Mouse (Mus musculus) limb, embryonic 12.5 days (tissue): ENCODE measurements around the gene Dip2c. TPM values are rescaled to one million over a fixed set of nuclear protein-coding genes. Genes with fewer than 3 reads are reported as not detected.

Experiments used
- ATAC-seq: fragments of 200-750 bp; cut with Nextera tagmentation; 2 replicates; pipeline ENCODE4 v1.8.0; 2017; ENCODE audit warnings: low read depth, moderate TSS enrichment; ENCODE audit not compliant: insufficient number of reproducible peaks, insufficient read depth, low FRiP score, low TSS enrichment
- H3K27ac ChIP-seq: fragments of 300-500 bp; sonication (generic); 2 replicates; pipeline ENCODE4 v1.5.1; 2016; ENCODE audit warnings: mild to moderate bottlenecking, moderate library complexity
- H3K27me3 ChIP-seq: fragments of 300-500 bp; sonication (generic); 2 replicates; pipeline ENCODE4 v1.6.1; 2016; ENCODE audit warnings: mild to moderate bottlenecking, moderate library complexity
- H3K36me3 ChIP-seq: fragments of 300-500 bp; sonication (generic); 2 replicates; pipeline ENCODE4 v1.6.1; 2016; ENCODE audit warnings: mild to moderate bottlenecking, moderate library complexity
- H3K4me1 ChIP-seq: fragments of 300-500 bp; sonication (generic); replicated peaks from 2 replicates; pipeline ENCODE4 v1.6.1; 2016
- H3K4me2 ChIP-seq: fragments of 300-500 bp; sonication (generic); 2 replicates; pipeline ENCODE4 v1.6.1; 2016; ENCODE audit warnings: mild to moderate bottlenecking, moderate library complexity
- H3K4me3 ChIP-seq: fragments of 300-500 bp; sonication (generic); replicated peaks from 2 replicates; pipeline ENCODE4 v1.5.1; 2016; ENCODE audit warnings: mild to moderate bottlenecking
- H3K9ac ChIP-seq: fragments of 300-500 bp; sonication (generic); replicated peaks from 2 replicates; pipeline ENCODE4 v1.6.1; 2016; ENCODE audit warnings: mild to moderate bottlenecking, moderate library complexity
- H3K9me3 ChIP-seq: fragments of 300-500 bp; sonication (generic); 2 replicates; pipeline ENCODE4 v1.6.1; 2016; ENCODE audit warnings: mild to moderate bottlenecking, moderate library complexity
- WGBS: fragments of 180-500 bp; shearing (Covaris S2); methylation state at CpG from one replicate; pipeline ENCODE4 v1.1.7; 2016; 5-methylcytosine and 5-hydroxymethylcytosine counted together
- polyA plus RNA-seq: library from polyadenylated mRNA; unstranded; fragments of >200 nt; fragmentation: Nextera tagmentation; extraction: Ambion mirVana; gene quantifications from 2 replicates; pipeline ENCODE4 v1.2.1, GENCODE M21; 2016

Gene Dip2c
- polyA plus RNA-seq, 1 experiment from 2014 or later = 6.5 TPM

DNA sequence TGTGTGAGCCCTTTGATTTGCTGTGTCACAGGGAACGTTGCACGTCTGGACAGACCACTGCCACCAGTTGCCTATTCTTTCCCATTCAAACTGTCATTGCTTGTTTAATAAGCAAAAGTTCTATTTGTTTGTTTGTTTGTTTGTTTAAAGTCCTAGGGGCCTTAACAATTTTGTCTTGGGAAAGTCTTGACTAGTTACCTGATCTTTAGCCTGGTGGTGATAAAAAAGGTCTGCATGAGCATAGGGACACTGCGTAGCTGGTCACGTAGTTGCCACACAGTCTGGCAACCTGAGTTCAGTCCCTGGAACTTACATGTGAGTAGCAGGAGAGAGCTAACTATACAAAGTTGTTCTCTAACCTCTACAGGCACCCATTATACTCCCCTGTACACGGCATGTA lies 392.9 kb downstream of the Dip2c start:
- Histone ChIP-seq H3K4me1 (no peaks in the 10 kb centered on the region), H3K9ac (no peak overlapping the region), H3K4me2 (no peak overlapping the region), H3K9me3 (no peaks in the 10 kb centered on the region), H3K4me3 (no peak overlapping the region), H3K36me3 (0 out of 2 replicates have a peak, but pooled peaks cover 6% of the 10 kb centered on the region), H3K27ac (no peak overlapping the region), H3K27me3 (no peaks in the 10 kb centered on the region)
- WGBS = 87% methylated on average over 5 of the region's 5 CpGs
- ATAC-seq = no peak

DNA sequence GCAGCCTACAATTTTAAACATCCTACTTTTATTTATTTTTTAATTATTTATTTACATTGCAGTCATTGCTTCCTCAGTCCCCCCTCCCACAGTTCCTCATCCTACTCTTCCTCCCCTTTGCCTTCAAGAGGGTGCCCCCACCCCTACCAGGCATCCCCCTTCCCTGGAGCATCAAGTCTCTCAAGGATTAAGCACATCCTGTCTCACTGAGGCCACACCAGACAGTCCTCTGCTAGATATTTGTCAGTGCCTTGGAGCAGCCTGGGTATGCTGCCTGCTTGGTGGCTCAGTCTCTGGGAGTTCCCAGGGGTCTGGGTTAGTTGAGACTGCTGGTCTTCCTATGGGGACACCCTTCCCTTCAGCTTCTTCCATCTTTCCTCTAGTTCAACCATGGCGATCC lies 397.8 kb downstream of the Dip2c start:
- Histone ChIP-seq H3K27me3 (no peaks in the 10 kb centered on the region), H3K36me3 (no peaks in the 10 kb centered on the region), H3K27ac (no peak overlapping the region), H3K4me1 (no peaks in the 10 kb centered on the region), H3K9me3 (peaks cover 14% of the 10 kb centered on the region), H3K4me2 (no peak overlapping the region), H3K4me3 (no peak overlapping the region), H3K9ac (no peak overlapping the region)
- WGBS = 95% methylated on average over 1 of the region's 1 CpGs
- no peak for ATAC-seq

DNA sequence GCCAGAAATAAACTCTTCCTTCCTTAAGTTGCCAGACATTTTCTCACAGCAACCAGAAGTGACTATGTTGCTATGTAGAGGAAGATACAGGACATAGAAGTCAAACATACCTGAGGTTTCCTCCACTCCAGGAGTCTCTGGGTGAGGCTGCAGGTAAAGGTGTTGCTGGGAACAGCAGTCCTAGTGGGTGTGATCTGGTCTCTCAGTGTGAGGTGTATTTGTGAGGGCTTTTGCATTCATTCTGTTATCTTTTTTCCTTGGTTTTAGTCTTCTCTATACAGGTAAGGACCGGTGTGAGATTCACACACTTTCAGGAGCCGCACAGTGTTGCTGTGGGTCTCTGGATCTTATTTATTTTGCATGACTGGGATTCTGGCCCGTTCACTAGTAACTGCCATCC lies 405.2 kb downstream of the Dip2c start:
- H3K4me1 ChIP-seq = no peaks in the 10 kb centered on the region
- H3K4me3 ChIP-seq = no peak overlapping the region
- ATAC-seq = no peak
- H3K27me3 ChIP-seq = no peaks in the 10 kb centered on the region
- H3K9me3 ChIP-seq = 0 out of 2 replicates have a peak, but pooled peaks cover 4% of the 10 kb centered on the region
- no peak overlapping the region for H3K27ac ChIP-seq
- H3K4me2 ChIP-seq = no peak overlapping the region
- H3K36me3 ChIP-seq = peaks cover 49% of the 10 kb centered on the region
- no peak overlapping the region for H3K9ac ChIP-seq
- WGBS = 92% methylated on average over 3 of the region's 3 CpGs

DNA sequence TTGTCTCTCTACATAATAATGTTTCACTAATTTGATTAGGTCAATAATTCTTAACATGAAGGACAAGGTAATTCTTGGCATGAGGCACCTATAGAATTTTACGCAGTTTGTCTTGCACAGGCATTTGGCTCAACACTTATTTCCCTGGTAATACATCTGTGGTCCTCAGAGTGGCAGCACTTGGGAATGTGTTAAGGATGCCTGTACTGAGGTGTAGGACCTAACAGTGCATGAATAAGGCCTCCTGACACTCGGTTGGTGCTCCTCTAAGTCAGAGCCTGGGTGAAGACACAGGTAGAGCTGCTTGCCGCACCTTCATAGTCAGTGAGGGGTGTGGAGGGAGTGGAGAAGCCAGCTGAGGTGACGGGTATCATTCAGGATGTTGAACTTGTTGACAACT lies 407.0 kb downstream of the Dip2c start:
- Histone ChIP-seq H3K36me3 (peaks cover 67% of the 10 kb centered on the region), H3K4me1 (no peaks in the 10 kb centered on the region)
- 93% methylated on average over 4 of the region's 4 CpGs for WGBS

DNA sequence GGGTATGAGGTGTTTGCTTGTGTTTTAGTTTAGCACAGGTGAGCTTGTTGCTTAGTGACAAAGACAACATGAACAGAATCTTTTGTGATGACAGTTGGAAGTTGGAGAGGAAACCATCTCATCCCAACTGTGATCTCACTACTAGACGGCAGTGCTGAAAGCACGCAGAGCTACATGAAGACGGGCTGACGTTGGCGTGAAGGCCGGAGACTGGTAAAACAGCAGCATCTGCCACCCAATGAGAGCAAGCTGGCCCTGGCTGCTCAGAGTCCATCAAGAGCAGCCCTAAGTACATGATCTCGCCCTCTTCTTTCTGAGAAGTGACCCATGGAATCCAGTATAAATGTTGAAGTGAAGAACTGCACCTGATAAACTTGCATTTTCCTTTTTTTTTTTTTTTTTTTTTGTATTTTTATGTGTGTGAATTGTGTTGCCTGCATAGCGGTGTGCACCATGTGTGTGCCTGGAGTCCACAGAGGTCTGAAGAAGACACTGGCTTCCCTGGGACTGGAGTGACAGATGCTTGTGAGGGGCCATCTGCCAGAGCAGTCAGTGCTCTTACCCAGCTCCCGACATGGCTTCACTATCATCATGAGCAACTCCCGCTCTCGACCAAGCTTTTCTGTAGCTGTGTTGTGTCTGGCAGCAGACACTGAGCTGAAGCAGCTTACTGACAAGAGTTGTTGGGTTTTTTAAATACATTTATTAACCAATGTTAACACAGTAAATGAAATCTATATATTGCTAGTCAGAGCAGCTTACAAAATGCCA lies 408.0 kb downstream of the Dip2c start:
- peaks cover 77% of the 10 kb centered on the region for H3K36me3 ChIP-seq

More for the DNA sequence above, 407.0 kb downstream of the Dip2c start:
- no peak overlapping the region for H3K4me2 ChIP-seq
- no peak overlapping the region for H3K9ac ChIP-seq
- no peaks in the 10 kb centered on the region for H3K27me3 ChIP-seq
- no peaks in the 10 kb centered on the region for H3K9me3 ChIP-seq
- no peak for ATAC-seq
- H3K27ac ChIP-seq = no peak overlapping the region
- H3K4me3 ChIP-seq = no peak overlapping the region

DNA sequence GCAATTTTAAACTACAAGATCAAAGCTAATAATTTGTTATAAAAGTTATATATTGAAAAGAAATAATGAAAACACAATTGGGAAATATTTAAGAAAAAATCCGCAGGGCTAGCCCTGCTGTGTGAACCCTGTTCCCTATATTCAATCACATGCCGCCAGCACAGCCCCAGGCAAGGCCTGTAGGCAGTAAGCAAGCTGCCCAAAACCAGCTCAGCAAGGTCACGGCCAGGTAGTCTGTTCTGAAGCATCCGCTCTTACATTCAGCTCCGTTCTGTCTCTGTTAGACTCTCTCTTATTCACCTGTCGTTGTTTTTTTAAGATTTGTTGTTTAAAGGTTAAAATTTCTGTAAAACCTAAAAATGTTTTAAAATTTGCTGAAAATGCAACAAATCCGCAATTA lies 409.9 kb downstream of the Dip2c start:
- 94% methylated on average over 7 of the region's 7 CpGs for WGBS
- H3K9ac ChIP-seq = no peak overlapping the region
- H3K9me3 ChIP-seq = no peaks in the 10 kb centered on the region
- H3K4me2 ChIP-seq = no peak overlapping the region
- no peak for ATAC-seq
- no peaks in the 10 kb centered on the region for H3K27me3 ChIP-seq
- peaks cover 95% of the 10 kb centered on the region for H3K36me3 ChIP-seq
- no peaks in the 10 kb centered on the region for H3K4me1 ChIP-seq
- no peak overlapping the region for H3K4me3 ChIP-seq
- H3K27ac ChIP-seq = no peak overlapping the region

More for the DNA sequence above, 408.0 kb downstream of the Dip2c start:
- Histone ChIP-seq H3K9ac (no peak overlapping the region), H3K4me1 (no peaks in the 10 kb centered on the region), H3K4me3 (no peak overlapping the region), H3K27me3 (no peaks in the 10 kb centered on the region), H3K4me2 (no peak overlapping the region), H3K9me3 (no peaks in the 10 kb centered on the region), H3K27ac (no peak overlapping the region)
- WGBS = 94% methylated on average over 11 of the region's 11 CpGs
- ATAC-seq = no peak

DNA sequence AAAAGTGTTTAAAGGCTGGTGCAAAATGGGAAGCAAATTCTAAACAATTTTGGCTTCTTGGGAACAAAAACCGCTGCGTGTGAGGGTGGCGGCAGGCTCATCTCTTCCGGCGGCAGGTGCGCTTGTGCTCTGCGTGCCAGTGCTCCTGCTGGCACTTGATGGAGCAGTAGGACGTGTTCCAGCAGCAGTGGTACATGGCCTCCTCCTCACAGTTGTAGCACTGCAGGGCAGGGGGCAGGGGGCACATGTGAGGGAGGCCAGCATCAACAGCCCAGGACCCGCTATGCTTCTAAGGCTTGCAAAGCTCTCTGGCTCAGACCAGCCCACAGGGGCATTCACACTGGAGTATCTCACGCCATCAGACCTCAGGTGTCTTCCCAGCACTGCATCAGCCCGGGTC lies 410.4 kb downstream of the Dip2c start:
- no peaks in the 10 kb centered on the region for H3K27me3 ChIP-seq
- H3K4me3 ChIP-seq = no peak overlapping the region
- H3K9ac ChIP-seq = no peak overlapping the region
- no peaks in the 10 kb centered on the region for H3K9me3 ChIP-seq
- ATAC-seq = no peak
- no peak overlapping the region for H3K4me2 ChIP-seq
- peaks cover 93% of the 10 kb centered on the region for H3K36me3 ChIP-seq
- no peak overlapping the region; the same call in 1 of the 2 replicates for H3K27ac ChIP-seq
- H3K4me1 ChIP-seq = no peaks in the 10 kb centered on the region
- 91% methylated on average over 11 of the region's 11 CpGs for WGBS

DNA sequence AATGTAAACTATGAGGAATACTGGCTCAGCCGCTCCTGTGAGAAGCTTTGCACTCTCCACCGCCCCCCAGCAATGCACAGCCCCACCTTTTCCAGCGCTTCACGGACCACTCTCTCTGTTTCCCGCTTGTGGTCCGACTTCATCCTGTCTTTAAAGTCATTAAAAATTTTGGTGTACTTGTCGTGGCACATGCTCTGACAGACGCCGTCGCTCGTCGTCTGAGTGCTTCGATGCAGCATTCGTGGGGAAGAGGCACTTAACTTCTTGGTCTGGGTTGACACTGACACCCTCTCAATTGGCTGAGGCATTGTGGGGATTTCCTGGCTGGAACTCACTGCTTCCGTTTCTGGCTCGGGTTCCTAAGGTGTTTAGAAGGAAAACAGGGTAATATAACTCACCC lies 413.0 kb downstream of the Dip2c start:
- no peak overlapping the region for H3K27ac ChIP-seq
- no peak for ATAC-seq
- H3K9ac ChIP-seq = no peak overlapping the region
- H3K4me1 ChIP-seq = no peaks in the 10 kb centered on the region
- no peak overlapping the region for H3K4me2 ChIP-seq
- H3K9me3 ChIP-seq = no peaks in the 10 kb centered on the region
- H3K27me3 ChIP-seq = no peaks in the 10 kb centered on the region
- WGBS = 91% methylated on average over 16 of the region's 16 CpGs
- H3K4me3 ChIP-seq = no peak overlapping the region
- peaks cover 88% of the 10 kb centered on the region for H3K36me3 ChIP-seq

DNA sequence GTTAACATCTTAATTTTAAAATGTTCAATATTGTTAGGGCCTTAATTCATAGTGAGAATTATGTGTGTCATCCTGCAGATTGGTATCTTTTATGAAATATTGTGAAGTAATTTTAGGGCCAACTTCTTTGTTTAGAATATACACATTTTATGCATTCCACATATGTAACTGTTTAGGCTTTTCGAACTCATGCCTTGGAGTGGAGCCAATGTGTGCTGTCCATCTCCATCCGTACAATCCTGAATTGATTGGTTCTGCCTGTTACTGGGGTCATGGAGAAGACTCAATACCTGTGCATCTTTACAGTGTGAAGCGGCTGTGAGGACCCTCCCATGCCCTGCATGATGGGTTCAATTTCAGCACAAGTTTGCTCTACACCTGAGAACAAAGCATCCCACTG lies 416.5 kb downstream of the Dip2c start:
- H3K4me3 ChIP-seq = no peak overlapping the region
- H3K9me3 ChIP-seq = no peaks in the 10 kb centered on the region
- no peaks in the 10 kb centered on the region for H3K4me1 ChIP-seq
- H3K9ac ChIP-seq = no peak overlapping the region
- no peak overlapping the region for H3K4me2 ChIP-seq
- H3K36me3 ChIP-seq = peaks cover 87% of the 10 kb centered on the region
- H3K27me3 ChIP-seq = no peaks in the 10 kb centered on the region
- H3K27ac ChIP-seq = no peak overlapping the region
- 84% methylated on average over 3 of the region's 3 CpGs for WGBS
- no peak for ATAC-seq

DNA sequence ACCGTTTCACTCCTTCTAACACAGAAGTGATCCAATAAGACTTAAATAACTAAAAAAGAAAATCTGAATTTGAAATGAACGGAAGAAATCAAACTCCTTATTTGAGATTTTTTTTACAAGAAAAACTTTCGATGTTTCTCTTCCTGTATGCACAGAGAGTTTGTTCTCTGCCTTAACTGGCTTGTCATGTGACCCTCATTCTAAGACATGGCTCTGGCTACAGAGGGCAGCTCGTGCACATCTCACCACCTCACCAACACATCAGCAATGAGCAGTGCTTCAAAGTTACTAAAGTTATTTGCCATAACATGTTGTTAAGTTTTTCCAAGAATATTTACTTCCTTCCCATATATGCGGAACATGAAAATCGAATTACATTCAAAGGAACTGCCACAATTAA lies 418.3 kb downstream of the Dip2c start:
- Histone ChIP-seq H3K36me3 (peaks cover 74% of the 10 kb centered on the region), H3K4me1 (no peaks in the 10 kb centered on the region), H3K4me3 (no peak overlapping the region), H3K9me3 (no peaks in the 10 kb centered on the region), H3K27ac (no peak overlapping the region), H3K9ac (no peak overlapping the region), H3K27me3 (no peaks in the 10 kb centered on the region), H3K4me2 (no peak overlapping the region)
- 92% methylated on average over 6 of the region's 6 CpGs for WGBS
- ATAC-seq = no peak

DNA sequence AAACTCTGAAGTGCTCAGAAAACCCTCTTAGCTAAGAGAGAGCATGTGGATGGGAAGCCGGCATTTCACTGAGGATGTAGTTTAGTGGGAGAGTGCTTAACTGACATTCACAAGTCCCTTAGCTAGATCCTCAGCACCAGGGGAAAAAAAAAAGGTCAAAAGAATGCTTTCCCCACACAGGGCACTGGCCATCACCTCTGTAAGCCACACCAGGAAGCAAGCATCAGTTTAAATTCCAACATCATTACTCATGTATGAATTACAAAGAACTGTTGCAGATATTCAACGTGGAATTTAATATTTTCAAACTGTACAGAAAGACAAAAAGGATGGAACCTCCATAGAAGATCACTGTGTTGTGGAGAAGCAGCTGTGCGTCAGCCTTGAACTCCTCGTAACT lies 419.1 kb downstream of the Dip2c start:
- Histone ChIP-seq H3K27ac (no peak overlapping the region), H3K27me3 (no peaks in the 10 kb centered on the region), H3K9me3 (no peaks in the 10 kb centered on the region), H3K4me3 (no peak overlapping the region), H3K4me1 (no peaks in the 10 kb centered on the region), H3K36me3 (peaks cover 71% of the 10 kb centered on the region), H3K9ac (no peak overlapping the region), H3K4me2 (no peak overlapping the region)
- no peak for ATAC-seq
- WGBS = 83% methylated on average over 4 of the region's 4 CpGs

DNA sequence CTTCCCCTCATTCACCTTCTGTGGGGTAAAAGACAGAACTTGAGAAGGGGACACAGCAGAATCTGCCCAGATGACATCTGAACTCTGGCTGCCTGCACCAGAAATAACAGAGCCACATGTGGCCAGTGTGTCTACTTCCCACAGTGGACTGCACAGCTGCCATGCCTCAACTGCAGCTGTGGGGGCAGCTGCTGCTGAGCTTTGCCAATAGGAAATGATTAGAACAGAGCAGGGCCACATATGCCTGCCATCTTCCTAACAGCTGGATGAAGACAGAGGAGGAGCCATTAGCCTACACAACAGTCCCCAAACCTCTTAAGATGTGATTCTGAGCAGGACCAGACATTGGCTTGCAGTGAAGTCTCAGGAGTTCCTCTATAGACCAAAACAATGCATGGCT lies 419.5 kb downstream of the Dip2c start:
- Histone ChIP-seq H3K36me3 (peaks cover 71% of the 10 kb centered on the region), H3K27ac (no peak overlapping the region), H3K9me3 (no peaks in the 10 kb centered on the region), H3K27me3 (no peaks in the 10 kb centered on the region), H3K4me3 (no peak overlapping the region), H3K4me1 (no peaks in the 10 kb centered on the region), H3K4me2 (no peak overlapping the region), H3K9ac (no peak overlapping the region)
- ATAC-seq = no peak
